Mouse (Mus musculus) megakaryocyte, embryonic 14.5 days (primary cell): ENCODE measurements at regions not wholly inside any gene's neighbourhood (a gene's known extent, or its start where the extent isn't known, plus 50 kb on each side); places are given as distances from the start of the nearest gene placed in this dataset.

Experiments
- FLI1 ChIP-seq: IDR thresholded peaks from 2 replicates; pipeline ENCODE4 v1.6.1; 2012; ENCODE audit warnings: low read length, inconsistent platforms, mixed read lengths
- GATA1 ChIP-seq: IDR thresholded peaks from 3 replicates; pipeline ENCODE4 v1.6.1; 2012; ENCODE audit warnings: mixed read lengths, low read length, inconsistent platforms, borderline replicate concordance

- TF ChIP-seq GATA1 (no peak), FLI1 (no peak)
These were observed 222.1 kb downstream of the Nfkbiz start for GRCm38 (mm10) chr16:55616408-55617120.
